Mouse (Mus musculus): ENCODE data around the gene Olfr558. TPM values are rescaled to one million over a fixed set of nuclear protein-coding genes. Genes with fewer than 3 reads are reported as not detected.

Gene Olfr558
- not detected in 2 replicates for polyA plus RNA-seq (2014; fragmentation: Nextera tagmentation; extraction: Ambion mirVana)

- Histone ChIP-seq H3K4me3 (ENCODE audit: low read depth, low read length) (no peak within 1 kb of the TSS), H3K4me1 (ENCODE audit: control insufficient read depth, insufficient read depth, low read length) (no peaks in the 10 kb centered on the region), H3K27ac (ENCODE audit: low read depth, low read length) (no peak within 1 kb of the TSS), H3K36me3 (ENCODE audit: control insufficient read depth, insufficient read depth, low read length) (no peaks in the 10 kb centered on the region), H3K4me2 (no peak within 1 kb of the TSS), H3K9ac (ENCODE audit: low read depth, low read length) (no peak within 1 kb of the TSS), H3K9me3 (replicated peaks; ENCODE audit: control insufficient read depth, low read length) (no peaks in the 10 kb centered on the region), H3K27me3 (ENCODE audit: control insufficient read depth, insufficient read depth, low read length) (no peaks in the 10 kb centered on the region)
- ATAC-seq (replicated peaks; ENCODE audit: insufficient number of reproducible peaks, low FRiP score, low TSS enrichment) = no peak
Measured at GRCm38 (mm10) chr7:102701915-102702314, at the start of gene Olfr558. Olfr558 (plus strand) TSS chr7:102702215.

- H3K36me3 ChIP-seq (ENCODE audit: control insufficient read depth, insufficient read depth, low read length) = no peaks in the 10 kb centered on the region
- H3K9ac ChIP-seq (ENCODE audit: low read depth, low read length) = no peak within 1 kb of the TSS
- H3K4me1 ChIP-seq (ENCODE audit: control insufficient read depth, insufficient read depth, low read length) = no peaks in the 10 kb centered on the region
- H3K9me3 ChIP-seq (replicated peaks; ENCODE audit: control insufficient read depth, low read length) = no peaks in the 10 kb centered on the region
- H3K4me3 ChIP-seq (ENCODE audit: low read depth, low read length) = no peak within 1 kb of the TSS
- H3K4me2 ChIP-seq = no peak within 1 kb of the TSS
- H3K27ac ChIP-seq (ENCODE audit: low read depth, low read length) = no peak within 1 kb of the TSS
- 68% methylated on average over 1 of the region's 1 CpGs for WGBS (ENCODE audit: insufficient replicate concordance)
- no peak for ATAC-seq (replicated peaks; ENCODE audit: insufficient number of reproducible peaks, low FRiP score, low TSS enrichment)
- no peaks in the 10 kb centered on the region for H3K27me3 ChIP-seq (ENCODE audit: control insufficient read depth, insufficient read depth, low read length)
Measured at GRCm38 (mm10) chr7:102658523-102658922, 43.5 kb upstream of the Olfr558 start, which contains the start of gene Olfr555. Olfr555 (plus strand) TSS chr7:102658823.

GRCm38 (mm10) chr7:102664599-102664998 lies 37.4 kb upstream of the Olfr558 start, which contains the start of gene Olfr556:
Olfr556 (plus strand) TSS chr7:102664899.
- Histone ChIP-seq H3K4me3 (ENCODE audit: low read depth, low read length) (no peak within 1 kb of the TSS), H3K27ac (ENCODE audit: low read depth, low read length) (no peak within 1 kb of the TSS), H3K4me2 (no peak within 1 kb of the TSS), H3K4me1 (ENCODE audit: control insufficient read depth, insufficient read depth, low read length) (no peaks in the 10 kb centered on the region), H3K9ac (ENCODE audit: low read depth, low read length) (no peak within 1 kb of the TSS), H3K9me3 (replicated peaks; ENCODE audit: control insufficient read depth, low read length) (no peaks in the 10 kb centered on the region), H3K27me3 (ENCODE audit: control insufficient read depth, insufficient read depth, low read length) (no peaks in the 10 kb centered on the region), H3K36me3 (ENCODE audit: control insufficient read depth, insufficient read depth, low read length) (no peaks in the 10 kb centered on the region)
- ATAC-seq (replicated peaks; ENCODE audit: insufficient number of reproducible peaks, low FRiP score, low TSS enrichment) = no peak
- WGBS (ENCODE audit: insufficient replicate concordance) = 57% methylated on average over 3 of the region's 3 CpGs

GRCm38 (mm10) chr7:102665378-102665777 lies 36.6 kb upstream of the Olfr558 start:
- no peaks in the 10 kb centered on the region for H3K36me3 ChIP-seq (ENCODE audit: control insufficient read depth, insufficient read depth, low read length)
- H3K4me3 ChIP-seq (ENCODE audit: low read depth, low read length) = no peak overlapping the region
- 39% methylated on average over 2 of the region's 2 CpGs for WGBS (ENCODE audit: insufficient replicate concordance)
- H3K27ac ChIP-seq (ENCODE audit: low read depth, low read length) = no peak overlapping the region
- no peak overlapping the region for H3K9ac ChIP-seq (ENCODE audit: low read depth, low read length)
- ATAC-seq (replicated peaks; ENCODE audit: insufficient number of reproducible peaks, low FRiP score, low TSS enrichment) = no peak
- H3K4me1 ChIP-seq (ENCODE audit: control insufficient read depth, insufficient read depth, low read length) = no peaks in the 10 kb centered on the region
- no peak overlapping the region for H3K4me2 ChIP-seq
- no peaks in the 10 kb centered on the region for H3K27me3 ChIP-seq (ENCODE audit: control insufficient read depth, insufficient read depth, low read length)
- H3K9me3 ChIP-seq (replicated peaks; ENCODE audit: control insufficient read depth, low read length) = no peaks in the 10 kb centered on the region

GRCm38 (mm10) chr7:102676225-102676624 lies 25.8 kb upstream of the Olfr558 start:
- H3K4me2 ChIP-seq = no peak overlapping the region
- WGBS (ENCODE audit: insufficient replicate concordance) = 68% methylated on average over 2 of the region's 2 CpGs
- no peaks in the 10 kb centered on the region for H3K36me3 ChIP-seq (ENCODE audit: control insufficient read depth, insufficient read depth, low read length)
- H3K27me3 ChIP-seq (ENCODE audit: control insufficient read depth, insufficient read depth, low read length) = no peaks in the 10 kb centered on the region
- H3K9me3 ChIP-seq (replicated peaks; ENCODE audit: control insufficient read depth, low read length) = no peaks in the 10 kb centered on the region
- no peak for ATAC-seq (replicated peaks; ENCODE audit: insufficient number of reproducible peaks, low FRiP score, low TSS enrichment)
- H3K4me1 ChIP-seq (ENCODE audit: control insufficient read depth, insufficient read depth, low read length) = peaks cover 4% of the 10 kb centered on the region; the same call in 1 of the 2 replicates
- H3K27ac ChIP-seq (ENCODE audit: low read depth, low read length) = no peak overlapping the region
- H3K4me3 ChIP-seq (ENCODE audit: low read depth, low read length) = no peak overlapping the region
- H3K9ac ChIP-seq (ENCODE audit: low read depth, low read length) = no peak overlapping the region

GRCm38 (mm10) chr7:102681916-102682315 lies 20.1 kb upstream of the Olfr558 start:
- Histone ChIP-seq H3K27me3 (ENCODE audit: control insufficient read depth, insufficient read depth, low read length) (no peaks in the 10 kb centered on the region), H3K27ac (ENCODE audit: low read depth, low read length) (no peak overlapping the region), H3K36me3 (ENCODE audit: control insufficient read depth, insufficient read depth, low read length) (no peaks in the 10 kb centered on the region), H3K4me1 (ENCODE audit: control insufficient read depth, insufficient read depth, low read length) (peaks cover 4% of the 10 kb centered on the region; the same call in 1 of the 2 replicates), H3K9me3 (replicated peaks; ENCODE audit: control insufficient read depth, low read length) (no peaks in the 10 kb centered on the region), H3K9ac (ENCODE audit: low read depth, low read length) (no peak overlapping the region), H3K4me3 (ENCODE audit: low read depth, low read length) (no peak overlapping the region), H3K4me2 (no peak overlapping the region)
- ATAC-seq (replicated peaks; ENCODE audit: insufficient number of reproducible peaks, low FRiP score, low TSS enrichment) = no peak
- WGBS (ENCODE audit: insufficient replicate concordance) = 76% methylated on average over 1 of the region's 1 CpGs

GRCm38 (mm10) chr7:102686944-102687501 lies 15.0 kb upstream of the Olfr558 start, which contains the start of gene Trim68:
Trim68 (minus strand) TSS chr7:102687327.
- Histone ChIP-seq H3K9me3 (replicated peaks; ENCODE audit: control insufficient read depth, low read length) (no peaks in the 10 kb centered on the region), H3K27me3 (ENCODE audit: control insufficient read depth, insufficient read depth, low read length) (no peaks in the 10 kb centered on the region), H3K4me1 (ENCODE audit: control insufficient read depth, insufficient read depth, low read length) (no peaks in the 10 kb centered on the region), H3K36me3 (ENCODE audit: control insufficient read depth, insufficient read depth, low read length) (no peaks in the 10 kb centered on the region), H3K4me2 (peak within 1 kb of the TSS; percentile 68), H3K27ac (ENCODE audit: low read depth, low read length) (peak within 1 kb of the TSS; percentile 88), H3K9ac (ENCODE audit: low read depth, low read length) (peak within 1 kb of the TSS; percentile 87), H3K4me3 (ENCODE audit: low read depth, low read length) (peak within 1 kb of the TSS; percentile 71)
- under 1% methylated on average over 38 of the region's 40 CpGs for WGBS (ENCODE audit: insufficient replicate concordance)
- peak; percentile 98 for ATAC-seq (replicated peaks; ENCODE audit: insufficient number of reproducible peaks, low FRiP score, low TSS enrichment)

- no peak within 1 kb of the TSS for H3K9ac ChIP-seq (ENCODE audit: low read depth, low read length)
- WGBS (ENCODE audit: insufficient replicate concordance) = 66% methylated on average over 5 of the region's 5 CpGs
- no peak within 1 kb of the TSS for H3K4me2 ChIP-seq
- no peaks in the 10 kb centered on the region for H3K27me3 ChIP-seq (ENCODE audit: control insufficient read depth, insufficient read depth, low read length)
- ATAC-seq (replicated peaks; ENCODE audit: insufficient number of reproducible peaks, low FRiP score, low TSS enrichment) = no peak
- no peaks in the 10 kb centered on the region for H3K36me3 ChIP-seq (ENCODE audit: control insufficient read depth, insufficient read depth, low read length)
- no peak within 1 kb of the TSS for H3K27ac ChIP-seq (ENCODE audit: low read depth, low read length)
- no peak within 1 kb of the TSS for H3K4me3 ChIP-seq (ENCODE audit: low read depth, low read length)
- no peaks in the 10 kb centered on the region for H3K9me3 ChIP-seq (replicated peaks; ENCODE audit: control insufficient read depth, low read length)
- no peaks in the 10 kb centered on the region for H3K4me1 ChIP-seq (ENCODE audit: control insufficient read depth, insufficient read depth, low read length)
Measured at GRCm38 (mm10) chr7:102695358-102696125, 6.5 kb upstream of the Olfr558 start, which contains the start of gene Olfr557. Olfr557 (plus strand) TSS chr7:102695910.
